Mouse (Mus musculus) ovary, postnatal 14 days (tissue): ENCODE measurements around the gene Per1.

Experiments used
- DNase-seq: peaks from one replicate; pipeline ENCODE4 v3.0.0; 2022; ENCODE audit warnings: low spot score

Per1 gene

DNA sequence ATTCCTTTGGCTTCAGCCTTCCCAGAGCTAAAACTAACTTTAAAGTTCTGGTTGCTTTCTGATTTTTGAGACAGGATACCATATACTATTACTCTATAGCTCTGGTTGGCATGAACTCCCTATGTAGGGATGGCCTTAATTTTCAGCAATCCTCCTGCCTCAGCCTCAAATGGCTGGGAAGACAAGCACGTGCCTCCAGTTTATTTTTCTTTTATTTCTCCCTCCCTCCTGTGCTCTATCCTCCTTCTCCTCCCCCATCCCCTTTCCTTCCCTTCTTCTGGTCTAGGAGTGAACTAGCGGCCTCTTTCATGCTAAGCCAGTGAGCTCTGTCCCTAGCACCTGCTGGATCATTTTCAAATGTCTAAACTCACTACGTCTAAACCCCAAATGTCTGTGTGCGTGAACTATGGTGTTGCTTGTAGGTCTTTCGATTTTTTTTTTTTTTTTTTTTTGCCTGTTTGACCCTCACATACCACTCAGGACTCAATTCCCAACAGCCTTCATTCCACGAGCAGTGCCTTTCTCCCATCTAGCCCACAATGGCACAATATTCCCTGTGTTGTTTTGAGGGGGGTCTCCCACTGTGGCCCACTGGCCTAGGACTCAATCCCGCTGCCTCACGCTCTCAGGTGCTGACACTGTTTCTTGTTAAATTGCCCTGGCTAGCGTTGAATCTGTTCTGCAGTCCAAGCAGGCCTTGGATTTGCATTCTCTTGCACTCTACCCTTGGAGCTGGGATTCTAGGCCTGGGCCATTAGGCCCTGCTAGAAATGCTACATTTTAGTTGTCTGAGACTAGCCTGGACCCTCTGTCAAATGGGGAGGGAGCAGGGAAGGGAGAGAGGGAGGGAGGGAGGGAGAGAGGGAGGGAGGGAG lies 30.5 kb upstream of the Per1 start:
- no peak for DNase-seq

DNA sequence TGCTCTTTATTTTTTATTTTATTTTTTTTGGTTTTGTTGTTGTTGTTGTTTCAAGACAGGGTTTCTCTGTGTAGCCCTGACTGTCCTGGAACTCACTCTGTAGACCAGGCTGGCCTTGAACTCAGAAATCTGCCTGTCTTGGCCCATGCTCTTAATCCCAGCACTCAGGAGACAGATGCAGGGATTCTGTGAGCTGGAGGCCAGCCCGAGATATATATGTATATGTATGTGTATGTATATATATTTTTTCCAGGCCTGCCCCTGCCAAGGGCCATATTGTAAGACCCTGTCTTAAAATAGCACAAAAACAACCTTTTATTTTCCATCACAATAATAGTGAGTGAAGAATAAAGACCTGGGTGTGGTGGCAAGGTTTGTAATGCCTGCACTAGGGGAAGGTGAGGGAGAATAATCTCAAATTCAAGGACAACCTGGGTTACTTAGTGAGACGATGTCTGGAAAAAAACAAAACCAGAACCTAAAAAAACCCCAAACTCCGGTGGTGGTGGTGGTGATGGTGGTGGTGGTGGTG lies 29.6 kb upstream of the Per1 start:
- no peak for DNase-seq

DNA sequence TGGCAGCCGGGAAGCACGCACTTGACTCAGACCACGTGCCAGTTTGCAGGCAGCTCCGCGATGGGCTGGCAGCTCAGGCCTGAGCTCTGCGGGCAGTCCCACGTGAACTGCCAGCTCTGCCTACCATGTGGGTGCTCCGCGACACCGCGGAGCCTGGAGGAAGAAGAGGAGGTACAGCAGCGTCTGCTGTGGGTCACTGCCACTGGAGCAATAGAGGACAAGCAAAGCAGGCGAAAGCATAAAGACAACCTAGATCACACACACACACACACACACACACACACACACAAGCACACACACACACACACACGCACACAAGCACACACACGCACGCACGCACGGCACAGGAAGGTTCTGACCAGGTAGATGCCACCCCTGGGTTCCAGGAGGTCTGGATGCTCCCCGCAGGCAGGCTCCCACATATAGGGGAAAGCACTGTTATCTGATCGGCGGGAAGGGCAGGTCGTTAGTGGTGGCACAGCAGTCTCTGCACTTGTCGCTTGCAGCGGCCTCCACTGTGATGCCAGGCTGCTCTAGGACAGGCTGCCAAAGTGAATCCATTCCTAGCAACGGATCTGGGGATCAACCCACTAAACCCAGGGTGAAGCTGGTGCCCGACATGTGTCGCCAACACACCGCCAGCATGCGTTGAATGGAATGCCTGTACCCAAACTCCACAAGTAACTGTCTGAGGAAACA lies 28.7 kb upstream of the Per1 start:
- no peak for DNase-seq

DNA sequence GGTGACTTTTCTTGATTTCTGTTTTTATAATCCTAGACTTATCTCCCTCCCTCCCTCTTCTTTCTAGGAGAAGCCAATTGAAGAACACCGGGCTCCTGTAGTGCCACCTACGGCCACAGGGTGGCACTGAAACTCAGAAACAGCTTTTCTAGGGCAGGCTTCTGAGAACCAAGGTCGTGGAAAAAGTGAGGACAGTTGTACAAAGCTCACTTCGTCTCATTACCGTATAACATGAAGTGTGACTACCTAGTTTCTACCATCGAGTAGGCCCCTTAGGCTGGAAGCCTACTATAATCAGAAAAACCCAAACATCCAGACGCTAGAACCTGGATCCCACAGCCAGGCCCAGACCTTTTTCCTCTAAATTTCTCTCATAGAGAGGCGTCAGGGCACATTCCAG lies 28.1 kb upstream of the Per1 start:
- peak; percentile 84 for DNase-seq

DNA sequence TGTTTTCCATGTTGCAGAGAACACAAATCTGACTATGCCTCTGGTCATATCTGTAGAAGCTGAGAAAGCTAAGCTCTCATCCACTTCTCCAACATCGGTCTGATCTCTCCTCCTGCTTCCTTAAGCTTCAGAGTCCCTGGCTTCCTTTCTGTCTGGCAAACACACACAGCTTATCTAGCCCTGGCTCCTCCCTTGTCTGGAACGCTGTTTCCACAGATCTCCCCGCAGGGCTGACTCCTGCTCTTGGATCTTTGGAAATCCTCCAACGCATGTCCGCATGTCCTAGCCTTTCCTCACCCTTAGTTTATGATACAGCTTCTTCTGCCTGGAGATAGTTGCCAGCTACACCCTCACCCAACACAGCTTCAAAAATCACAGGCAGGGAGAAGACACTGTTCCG lies 27.4 kb upstream of the Per1 start:
- no peak for DNase-seq

DNA sequence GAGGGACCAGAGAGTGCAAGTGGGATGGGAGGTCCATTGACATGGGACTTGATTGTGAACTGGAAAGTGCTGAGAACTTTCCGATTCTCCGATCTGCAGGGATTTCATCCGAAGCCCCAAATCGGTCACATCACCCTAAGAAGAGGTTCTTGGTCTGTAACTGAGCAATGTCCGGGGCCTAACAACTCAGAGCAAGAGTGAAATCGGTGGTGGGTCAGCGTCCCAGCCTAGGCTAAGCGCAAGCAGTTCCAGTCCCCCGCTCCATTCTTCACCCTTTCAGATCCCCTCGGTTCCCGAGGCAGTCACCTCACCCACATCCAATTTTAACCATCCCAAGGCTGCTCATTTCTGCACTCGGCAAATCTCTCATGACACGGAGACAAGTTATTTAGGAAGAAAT lies 24.9 kb upstream of the Per1 start:
- no peak for DNase-seq

DNA sequence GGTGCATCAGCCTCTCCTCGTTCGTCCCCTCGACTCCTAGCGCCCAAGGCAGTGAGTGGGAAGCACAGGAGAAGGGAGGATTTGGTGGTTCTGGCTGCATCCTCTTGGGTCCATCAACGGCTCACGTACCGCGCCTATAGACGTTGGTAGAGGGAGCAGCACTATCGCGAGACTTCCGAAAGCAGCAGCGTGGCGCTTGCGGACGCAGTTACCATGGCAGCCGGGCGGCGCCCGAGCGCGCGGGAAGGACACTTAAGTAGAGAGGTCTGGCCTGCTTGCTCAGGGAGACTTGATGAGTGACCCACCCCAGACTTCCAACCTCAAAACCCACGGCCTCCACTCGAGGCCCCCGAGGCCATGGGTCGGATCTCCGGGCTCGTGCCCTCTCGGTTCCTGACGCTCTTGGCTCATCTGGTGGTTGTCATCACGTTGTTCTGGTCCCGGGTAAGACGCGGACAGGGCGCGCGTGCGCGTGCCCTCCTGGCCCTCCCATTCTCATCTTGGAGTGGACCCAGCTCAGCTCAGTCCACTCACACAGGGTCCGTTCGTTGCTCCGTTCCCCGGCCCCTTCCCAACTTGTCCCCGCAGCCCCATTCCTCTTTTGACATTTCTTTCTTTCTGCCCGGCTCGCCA lies 24.3 kb upstream of the Per1 start, which contains the start of gene Tmem107:
Gene Tmem107 (plus strand): TSS at position 217 of the 633 bp plus-strand sequence.
- peak; percentile 91 for DNase-seq

DNA sequence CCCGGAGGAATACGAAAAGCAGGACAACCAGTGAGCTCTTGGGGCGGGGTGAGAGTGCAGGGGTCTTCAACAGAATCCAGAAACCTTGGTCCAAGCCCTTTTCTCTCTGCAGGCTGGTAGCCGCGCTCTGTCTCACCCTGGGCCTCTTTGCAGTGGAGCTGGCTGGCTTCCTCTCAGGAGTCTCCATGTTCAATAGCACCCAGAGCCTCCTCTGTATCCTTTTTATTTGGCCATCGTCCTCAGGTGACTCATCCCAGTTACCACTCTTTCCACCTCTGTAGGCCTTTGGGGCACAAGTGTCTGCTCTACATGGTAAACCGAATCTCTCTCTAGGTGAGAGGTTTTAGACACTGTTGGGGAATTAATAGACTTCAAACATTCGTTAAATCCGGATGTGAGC lies 23.8 kb upstream of the Per1 start:
- DNase-seq = no peak

DNA sequence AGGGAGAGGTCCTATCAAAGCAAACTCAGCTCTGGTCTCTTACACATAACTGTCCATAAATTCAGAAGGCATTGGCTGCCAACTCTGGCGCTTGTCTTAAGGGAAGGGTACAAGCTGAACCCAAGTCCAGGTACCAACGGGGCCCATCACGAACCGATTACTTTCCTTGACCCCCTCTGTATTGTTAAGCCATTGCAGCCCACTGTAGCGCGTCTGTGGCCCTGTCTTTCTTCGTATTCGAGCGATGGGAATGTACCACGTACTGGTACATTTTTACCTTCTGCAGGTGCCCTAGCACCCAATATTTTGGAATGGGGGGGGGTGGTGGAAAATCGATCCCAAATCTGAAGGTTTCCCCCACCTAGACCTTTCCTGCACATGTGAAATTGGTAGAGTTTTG lies 22.8 kb upstream of the Per1 start:
- DNase-seq = no peak

DNA sequence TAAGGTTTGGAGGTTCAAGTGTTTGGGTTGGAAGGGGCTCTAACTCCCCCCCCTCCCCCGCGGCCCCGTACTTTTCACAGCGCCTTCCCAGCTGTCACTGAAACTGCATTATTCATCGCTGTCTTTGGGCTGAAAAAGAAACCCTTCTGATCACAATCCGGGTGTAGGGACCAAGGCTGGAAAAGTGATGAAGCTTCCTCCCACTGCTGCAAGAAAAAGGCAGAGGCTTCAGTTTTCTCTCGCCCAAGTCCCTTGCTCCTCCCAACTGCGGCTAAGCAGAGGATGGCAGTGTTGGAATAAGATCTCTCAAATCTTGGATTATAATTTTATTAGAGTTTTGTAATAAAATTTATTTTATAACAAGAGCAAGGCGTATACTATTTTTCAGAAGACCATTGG lies 22.4 kb upstream of the Per1 start:
- no peak for DNase-seq

DNA sequence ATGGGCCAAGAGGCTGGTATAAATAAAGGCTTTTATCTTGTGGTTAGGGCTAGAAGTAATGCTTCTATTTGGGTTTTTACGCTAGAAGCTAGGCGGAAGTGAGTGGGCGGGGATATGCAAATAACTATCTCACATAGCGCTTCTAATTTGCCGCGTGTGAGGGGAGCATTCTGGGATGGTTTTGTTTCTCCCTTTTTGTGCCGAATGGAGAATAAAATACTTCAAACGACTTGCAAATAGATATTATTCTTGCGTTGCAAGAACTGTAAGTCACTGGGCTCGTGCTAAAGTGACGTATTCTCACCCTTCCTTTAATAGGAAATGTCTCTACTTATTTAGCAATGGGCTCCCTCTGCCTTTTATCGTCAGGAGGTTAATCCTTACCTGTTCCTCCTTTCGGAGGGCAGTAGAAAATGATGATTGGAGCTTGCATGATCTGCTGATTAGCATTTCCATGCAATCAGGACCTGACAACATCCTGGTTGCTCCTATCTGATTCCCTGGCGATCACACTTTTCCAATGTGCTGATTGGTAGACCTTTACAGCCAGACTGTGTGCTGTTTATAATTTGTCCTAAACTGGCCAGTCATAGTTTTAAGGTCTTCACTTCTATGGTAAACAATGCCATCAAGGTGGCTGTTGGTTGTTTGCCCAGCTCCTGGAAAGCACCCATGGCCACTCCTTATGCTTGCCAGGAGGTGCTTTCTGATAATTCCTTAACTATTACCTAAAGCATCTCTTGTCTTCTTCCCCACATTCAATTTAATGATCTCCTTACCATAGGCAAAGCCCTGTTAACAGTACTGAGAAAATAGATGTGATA lies 21.7 kb upstream of the Per1 start:
- peak; percentile 75 for DNase-seq

DNA sequence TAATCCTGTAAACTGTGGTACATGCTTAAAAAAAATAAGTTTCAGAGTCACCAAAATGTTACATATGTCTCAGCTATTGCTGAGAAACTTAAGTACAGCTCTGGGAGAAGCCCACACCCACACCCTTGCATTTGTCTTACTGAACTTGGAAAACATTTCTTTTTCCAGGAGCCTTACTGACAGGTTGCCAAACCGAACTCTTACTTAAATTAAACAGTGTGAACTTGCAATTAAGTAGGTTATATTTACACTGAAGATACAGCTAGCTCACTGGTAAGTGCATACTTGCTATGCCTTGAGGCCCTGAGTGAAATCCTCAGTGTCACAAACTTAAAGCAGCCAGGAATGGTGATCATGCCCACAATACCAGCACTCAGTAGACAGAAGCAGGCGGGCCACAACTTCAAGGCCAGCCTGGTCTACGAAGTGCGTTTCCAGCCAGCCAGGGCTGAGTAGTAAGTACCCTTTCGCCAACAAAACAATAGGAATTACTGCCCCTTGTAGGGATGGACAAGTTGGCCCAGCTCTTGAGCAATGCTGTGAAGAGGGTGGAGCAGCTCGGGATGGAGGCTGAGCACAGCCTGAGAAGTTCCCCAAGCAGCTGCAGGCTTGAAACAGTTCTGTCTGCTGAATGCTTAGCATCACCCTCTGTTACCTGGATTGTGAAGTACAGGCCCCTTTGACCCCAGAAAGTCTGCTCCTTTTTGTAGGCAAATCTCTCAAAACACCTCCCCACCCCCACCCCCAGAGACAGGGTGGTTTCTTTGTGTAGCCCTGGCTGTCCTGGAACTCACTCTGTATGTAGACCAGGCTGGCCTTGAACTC lies 20.9 kb upstream of the Per1 start:
- no peak for DNase-seq

DNA sequence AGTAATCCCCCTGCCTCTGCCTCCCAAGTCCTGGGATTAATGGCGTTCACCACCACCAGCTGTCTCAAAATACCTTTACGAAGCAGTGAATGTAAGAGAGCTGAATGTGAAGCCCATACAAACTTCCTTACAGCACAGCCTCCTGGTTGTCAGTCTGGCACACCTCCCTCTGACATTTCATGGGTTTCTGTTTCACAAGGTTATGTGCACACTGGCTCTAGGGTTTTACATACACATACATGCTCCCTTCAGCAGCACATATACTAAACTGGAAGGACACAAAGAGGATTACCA lies 20.3 kb upstream of the Per1 start:
- no peak for DNase-seq

DNA sequence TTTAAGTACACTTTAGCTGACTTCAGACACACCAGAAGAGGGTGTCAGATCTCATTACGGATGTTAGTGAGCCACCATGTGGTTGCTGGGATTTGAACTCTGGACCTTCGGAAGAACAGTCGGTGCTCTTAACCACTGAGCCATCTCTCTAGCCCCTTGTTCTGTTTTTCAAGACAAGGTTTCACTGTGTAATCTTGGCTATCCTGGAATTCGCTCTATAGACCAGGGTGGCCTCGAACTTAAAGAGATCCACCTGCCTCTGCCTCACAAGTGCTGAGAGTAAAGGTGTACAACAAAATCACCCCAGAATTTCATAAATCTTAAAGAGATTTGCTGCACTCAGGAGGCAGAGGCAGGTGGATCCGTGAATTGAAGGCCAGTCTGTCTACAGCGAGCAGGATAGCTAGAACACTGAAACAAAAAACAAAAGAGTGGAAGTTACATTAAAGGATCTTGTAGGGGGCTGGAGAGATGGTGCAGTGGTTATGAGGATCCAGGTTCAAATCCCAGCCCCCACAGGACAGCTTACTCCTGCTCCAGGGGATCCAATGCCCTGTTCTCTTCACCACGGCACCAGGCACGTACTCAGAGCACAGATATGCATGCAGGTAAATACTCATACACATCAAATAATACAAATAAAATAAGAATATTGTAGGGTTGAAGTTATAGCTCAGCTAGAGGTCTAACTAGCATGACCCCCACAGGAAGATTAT lies 19.1 kb upstream of the Per1 start:
- DNase-seq = no peak

DNA sequence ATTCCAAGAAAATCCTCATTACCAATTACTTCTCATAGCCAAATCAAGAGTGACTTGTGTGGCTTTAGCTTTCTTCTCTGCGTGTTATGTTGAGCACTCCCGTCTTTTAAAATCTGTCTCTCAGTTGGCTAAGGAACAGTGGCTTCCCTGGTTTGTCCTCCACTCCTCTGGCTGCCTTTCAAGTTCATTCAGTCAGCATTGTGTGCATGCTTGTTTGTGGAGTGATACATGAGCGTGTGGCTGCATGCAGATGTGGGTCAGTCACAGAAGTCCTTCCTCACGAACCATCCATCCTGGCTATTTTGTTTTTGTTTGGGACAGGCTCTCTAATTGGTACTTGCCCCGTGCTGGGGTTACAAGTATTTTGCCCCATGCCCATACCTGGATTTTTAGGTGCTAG lies 18.4 kb upstream of the Per1 start:
- DNase-seq = no peak

DNA sequence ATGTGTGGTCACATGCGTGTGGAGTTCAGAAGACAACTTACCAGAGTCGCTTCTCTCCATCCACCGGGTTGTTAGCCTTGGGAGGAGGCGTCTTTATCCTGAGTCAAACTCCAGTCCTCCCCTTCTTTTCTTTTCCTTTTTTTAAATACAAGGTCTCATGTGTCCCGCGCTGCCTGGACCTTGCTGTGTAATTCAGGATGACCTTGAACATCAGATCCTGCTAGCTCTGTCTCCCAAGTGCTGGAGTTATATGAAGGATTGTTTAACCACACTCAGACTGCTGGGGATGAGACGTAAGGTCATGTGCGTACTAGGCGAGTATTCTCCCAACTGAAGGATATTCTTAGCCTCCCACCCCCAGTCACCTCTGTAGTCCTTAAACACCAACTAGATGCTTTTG lies 17.7 kb upstream of the Per1 start:
- no peak for DNase-seq

DNA sequence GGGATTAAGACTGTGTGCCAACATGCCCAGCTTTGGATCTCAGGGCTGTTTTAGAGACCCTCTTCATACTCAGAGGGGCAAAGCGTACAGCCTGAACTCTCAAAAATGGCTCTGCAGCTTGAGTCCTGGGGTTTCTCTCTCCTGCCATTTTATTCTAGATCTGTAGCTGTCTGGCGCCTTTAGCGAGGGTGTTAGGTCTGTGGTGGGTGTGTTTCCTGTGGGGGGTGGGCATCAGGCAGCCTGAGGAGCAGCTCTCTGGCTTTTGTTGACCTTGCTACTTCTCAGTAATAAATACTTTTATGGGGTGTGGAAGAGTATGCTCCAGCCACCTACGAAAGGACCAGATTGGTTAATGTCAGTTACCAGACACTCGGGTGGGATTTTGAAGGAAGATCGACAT lies 17.0 kb upstream of the Per1 start:
- no peak for DNase-seq

DNA sequence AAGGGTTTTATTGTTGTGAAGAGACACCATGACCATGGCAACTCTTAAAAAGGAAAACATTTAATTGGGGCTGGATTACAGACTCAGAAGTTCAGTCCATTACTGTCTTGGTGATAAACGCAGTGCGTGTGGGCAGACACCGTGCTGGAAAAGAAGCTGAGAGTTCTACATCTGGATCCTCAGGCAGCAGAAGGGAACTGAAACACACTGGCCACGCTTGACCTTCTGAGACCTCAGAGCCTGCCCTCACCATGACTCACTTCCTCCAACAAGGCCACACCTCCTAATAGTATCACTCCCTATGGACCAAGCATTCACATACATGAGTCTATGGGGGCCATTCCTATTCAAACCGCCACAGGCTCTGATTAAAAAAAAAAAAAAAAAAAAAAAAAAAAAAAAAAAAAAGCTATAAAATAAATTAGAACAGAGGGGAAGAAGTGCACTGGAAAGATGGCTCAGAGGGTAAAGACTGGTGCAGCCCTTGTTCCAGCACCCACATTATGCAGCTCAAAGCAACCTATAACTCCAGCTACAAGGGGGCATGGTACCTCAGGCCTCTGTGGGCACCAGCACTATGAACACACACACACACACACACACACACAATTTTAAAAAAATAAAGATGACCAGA lies 16.1 kb upstream of the Per1 start:
- no peak for DNase-seq

DNA sequence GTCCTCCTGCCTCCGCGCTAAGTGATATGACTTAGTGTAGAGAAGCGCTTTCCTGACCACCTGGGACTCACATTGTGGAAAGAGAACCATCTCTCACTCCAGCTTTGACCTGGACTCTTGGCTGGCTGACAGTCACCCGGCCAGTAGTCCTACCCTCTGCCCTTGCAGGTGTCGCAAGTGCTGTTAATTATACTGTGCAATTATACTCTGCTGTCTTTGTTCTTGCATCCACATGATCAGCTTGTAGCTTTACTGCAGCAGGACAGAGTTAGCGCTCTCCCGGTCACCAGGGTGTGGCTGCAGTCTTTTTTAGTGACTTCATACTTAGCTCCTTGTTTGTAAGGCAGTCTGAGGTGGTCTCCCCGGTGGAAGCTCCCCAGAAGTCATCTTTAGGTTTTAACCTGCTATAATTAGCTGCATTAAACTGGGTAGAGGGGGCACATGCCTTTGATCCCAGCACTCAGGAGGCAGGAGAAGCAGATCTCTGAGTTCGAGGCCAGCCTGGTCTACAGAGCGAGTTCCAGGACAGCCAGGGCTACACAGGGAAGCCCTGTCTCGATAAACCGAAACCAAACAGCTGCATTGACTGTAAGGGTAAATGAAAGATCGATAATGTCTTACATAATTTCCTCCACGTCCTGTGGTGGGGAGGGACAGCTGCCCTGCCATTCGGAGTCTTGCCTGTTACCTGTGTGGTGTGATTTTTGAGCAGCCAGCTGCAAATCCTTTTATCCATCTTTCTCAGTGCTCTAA lies 14.7 kb upstream of the Per1 start:
- no peak for DNase-seq
